Mouse (Mus musculus) stomach, embryonic 14.5 days (tissue): Measurements from ENCODE around the gene Gm42791. TPM values are rescaled to one million over a fixed set of nuclear protein-coding genes. Genes with fewer than 3 reads are reported as not detected.

Experiments used
- ATAC-seq: fragments of 200-750 bp; cut with Nextera tagmentation; 2 replicates; pipeline ENCODE4 v1.8.0; 2017; ENCODE audit warnings: low read depth, moderate TSS enrichment; ENCODE audit not compliant: insufficient number of reproducible peaks, insufficient read depth, low FRiP score
- H3K27ac ChIP-seq: fragments of 300-500 bp; sonication (generic); 2 replicates; pipeline ENCODE4 v1.5.1; 2014; ENCODE audit warnings: mild to moderate bottlenecking, low read length, moderate library complexity, mixed read lengths
- H3K27me3 ChIP-seq: fragments of 300-500 bp; sonication (generic); 2 replicates; pipeline ENCODE4 v1.6.1; 2014; ENCODE audit warnings: low read length, control low read depth, mixed read lengths; ENCODE audit not compliant: control insufficient read depth, insufficient read depth
- H3K36me3 ChIP-seq: fragments of 300-500 bp; sonication (generic); 2 replicates; pipeline ENCODE4 v1.6.1; 2014; ENCODE audit warnings: mild to moderate bottlenecking, control low read depth, low read length, moderate library complexity, mixed read lengths; ENCODE audit not compliant: control insufficient read depth, insufficient read depth
- H3K4me1 ChIP-seq: fragments of 300-500 bp; sonication (generic); 2 replicates; pipeline ENCODE4 v1.6.1; 2014; ENCODE audit warnings: low read length, control low read depth, mixed read lengths; ENCODE audit not compliant: control insufficient read depth, insufficient read depth
- H3K4me2 ChIP-seq: fragments of 300-500 bp; sonication (generic); replicated peaks from 2 replicates; pipeline ENCODE4 v1.6.1; 2014; ENCODE audit warnings: low read depth, low read length, control low read depth
- H3K4me3 ChIP-seq: fragments of 300-500 bp; sonication (generic); 2 replicates; pipeline ENCODE4 v1.5.1; 2014; ENCODE audit warnings: low read depth, low read length, control low read depth
- H3K9ac ChIP-seq: fragments of 300-500 bp; sonication (generic); replicated peaks from 2 replicates; pipeline ENCODE4 v1.6.1; 2014; ENCODE audit warnings: low read depth, mild to moderate bottlenecking, control low read depth, low read length, moderate library complexity, mixed read lengths
- H3K9me3 ChIP-seq: fragments of 300-500 bp; sonication (generic); 2 replicates; pipeline ENCODE4 v1.6.1; 2016; ENCODE audit warnings: low read depth, low read length, control low read depth; ENCODE audit not compliant: control insufficient read depth
- WGBS: fragments of 180-500 bp; shearing (Covaris S2); extraction: QIAGEN DNeasy Blood & Tissue Kit; methylation state at CpG from one replicate; pipeline ENCODE4 v1.1.7; 2014; 5-methylcytosine and 5-hydroxymethylcytosine counted together
- polyA plus RNA-seq: library from polyadenylated mRNA; unstranded; fragments of >200 nt; fragmentation: Nextera tagmentation; extraction: Ambion mirVana; gene quantifications from 2 replicates; pipeline ENCODE4 v1.2.1, GENCODE M21; 2014

The Gm42791 gene
- polyA plus RNA-seq, 1 experiment from 2014 or later: not detected

- WGBS: 66% methylated on average over 5 of the region's 5 CpGs
- Histone ChIP-seq H3K4me1 (no peaks in the 10 kb centered on the region), H3K9ac (no peak overlapping the region), H3K36me3 (peaks cover 17% of the 10 kb centered on the region; the same call in 1 of the 2 replicates), H3K4me2 (no peak overlapping the region), H3K4me3 (no peak overlapping the region), H3K27ac (no peak overlapping the region), H3K9me3 (no peaks in the 10 kb centered on the region), H3K27me3 (no peaks in the 10 kb centered on the region)
- no peak for ATAC-seq
Measured at GRCm38 (mm10) chr5:148918049-148918448, 76.9 kb downstream of the Gm42791 start.

GRCm38 (mm10) chr5:148916775-148917174 lies 78.2 kb downstream of the Gm42791 start:
- H3K27ac ChIP-seq: no peak overlapping the region
- H3K27me3 ChIP-seq: no peaks in the 10 kb centered on the region
- H3K4me1 ChIP-seq: no peaks in the 10 kb centered on the region
- WGBS: 83% methylated on average over 6 of the region's 6 CpGs
- peaks cover 17% of the 10 kb centered on the region; the same call in 1 of the 2 replicates for H3K36me3 ChIP-seq
- ATAC-seq: no peak
- no peaks in the 10 kb centered on the region for H3K9me3 ChIP-seq
- no peak overlapping the region for H3K4me3 ChIP-seq
- H3K9ac ChIP-seq: no peak overlapping the region
- H3K4me2 ChIP-seq: no peak overlapping the region

GRCm38 (mm10) chr5:148912262-148912661 lies 82.7 kb downstream of the Gm42791 start:
- H3K4me2 ChIP-seq: no peak overlapping the region
- no peak; the same call in 1 of the 2 replicates for ATAC-seq
- H3K4me1 ChIP-seq: no peaks in the 10 kb centered on the region
- H3K9me3 ChIP-seq: no peaks in the 10 kb centered on the region
- H3K27ac ChIP-seq: no peak overlapping the region
- 61% methylated on average over 3 of the region's 3 CpGs for WGBS
- H3K36me3 ChIP-seq: no peaks in the 10 kb centered on the region; the same call in 1 of the 2 replicates
- no peak overlapping the region for H3K9ac ChIP-seq
- H3K4me3 ChIP-seq: no peak overlapping the region
- H3K27me3 ChIP-seq: no peaks in the 10 kb centered on the region

GRCm38 (mm10) chr5:148910066-148910465 lies 84.9 kb downstream of the Gm42791 start:
- ATAC-seq: no peak
- H3K9ac ChIP-seq: no peak overlapping the region
- no peak overlapping the region for H3K4me2 ChIP-seq
- no peaks in the 10 kb centered on the region; the same call in 1 of the 2 replicates for H3K36me3 ChIP-seq
- no peaks in the 10 kb centered on the region for H3K27me3 ChIP-seq
- H3K27ac ChIP-seq: no peak overlapping the region
- no peaks in the 10 kb centered on the region for H3K4me1 ChIP-seq
- H3K4me3 ChIP-seq: no peak overlapping the region
- no peaks in the 10 kb centered on the region for H3K9me3 ChIP-seq
- WGBS: 89% methylated on average over 4 of the region's 4 CpGs

GRCm38 (mm10) chr5:148909402-148909801 lies 85.5 kb downstream of the Gm42791 start:
- Histone ChIP-seq H3K27me3 (no peaks in the 10 kb centered on the region), H3K4me2 (no peak overlapping the region), H3K27ac (no peak overlapping the region), H3K4me3 (no peak overlapping the region), H3K36me3 (no peaks in the 10 kb centered on the region; the same call in 1 of the 2 replicates), H3K4me1 (no peaks in the 10 kb centered on the region), H3K9ac (no peak overlapping the region), H3K9me3 (no peaks in the 10 kb centered on the region)
- 32% methylated on average over 6 of the region's 6 CpGs for whole genome bisulfite sequencing
- no peak for ATAC-seq

GRCm38 (mm10) chr5:148909057-148909395 lies 85.9 kb downstream of the Gm42791 start:
- WGBS: 31% methylated on average over 7 of the region's 7 CpGs
- ATAC-seq: no peak
- Histone ChIP-seq H3K4me2 (no peak overlapping the region), H3K27me3 (no peaks in the 10 kb centered on the region), H3K36me3 (peaks cover 3% of the 10 kb centered on the region; the same call in 1 of the 2 replicates), H3K4me1 (no peaks in the 10 kb centered on the region), H3K4me3 (no peak overlapping the region), H3K9me3 (no peaks in the 10 kb centered on the region), H3K27ac (no peak overlapping the region), H3K9ac (no peak overlapping the region)

- H3K4me1 ChIP-seq: no peaks in the 10 kb centered on the region
- no peaks in the 10 kb centered on the region for H3K27me3 ChIP-seq
- no peak overlapping the region for H3K27ac ChIP-seq
- H3K36me3 ChIP-seq: peaks cover 9% of the 10 kb centered on the region
- WGBS: 75% methylated on average over 17 of the region's 17 CpGs
- H3K4me2 ChIP-seq: no peak overlapping the region
- no peak overlapping the region for H3K9ac ChIP-seq
- ATAC-seq: no peak
- H3K9me3 ChIP-seq: no peaks in the 10 kb centered on the region
- H3K4me3 ChIP-seq: no peak overlapping the region
Measured at GRCm38 (mm10) chr5:148908191-148909056, 86.5 kb downstream of the Gm42791 start.

GRCm38 (mm10) chr5:148906305-148906704 lies 88.6 kb downstream of the Gm42791 start:
- Histone ChIP-seq H3K27ac (no peak overlapping the region), H3K9ac (no peak overlapping the region; the same call in 1 of the 2 replicates), H3K36me3 (peaks cover 10% of the 10 kb centered on the region), H3K9me3 (no peaks in the 10 kb centered on the region), H3K4me2 (no peak overlapping the region), H3K27me3 (no peaks in the 10 kb centered on the region), H3K4me3 (no peak overlapping the region), H3K4me1 (no peaks in the 10 kb centered on the region)
- WGBS: 81% methylated on average over 4 of the region's 4 CpGs
- no peak for ATAC-seq
